Mouse (Mus musculus) kidney, postnatal 0 days (tissue): Measurements from ENCODE around the gene Cdca7l. TPM values are rescaled to one million over a fixed set of nuclear protein-coding genes. Genes with fewer than 3 reads are reported as not detected.
A peak's percentile ranks its signal among the peaks of the same experiment; 100 is the strongest.

Experiments used
- ATAC-seq: fragments of 200-750 bp; cut with Nextera tagmentation; replicated peaks from 2 replicates; pipeline ENCODE4 v1.8.0; 2017; ENCODE audit warnings: low read depth, moderate number of reproducible peaks, moderate TSS enrichment, moderate library complexity; ENCODE audit not compliant: low FRiP score
- DNase-seq: peaks from one replicate; pipeline ENCODE4 v3.0.0-alpha.2; 2016; ENCODE audit warnings: low spot score
- H3K27ac ChIP-seq: fragments of 300-500 bp; sonication (generic); 2 replicates; pipeline ENCODE4 v1.5.1; 2014; ENCODE audit warnings: mild to moderate bottlenecking
- H3K27me3 ChIP-seq: fragments of 300-500 bp; sonication (generic); 2 replicates; pipeline ENCODE4 v1.6.1; 2014; ENCODE audit warnings: low read length, mixed read lengths; ENCODE audit not compliant: insufficient read depth
- H3K36me3 ChIP-seq: fragments of 300-500 bp; sonication (generic); 2 replicates; pipeline ENCODE4 v1.6.1; 2014; ENCODE audit warnings: low read length, mixed read lengths; ENCODE audit not compliant: insufficient read depth
- H3K4me1 ChIP-seq: fragments of 300-500 bp; sonication (generic); replicated peaks from 2 replicates; pipeline ENCODE4 v1.6.1; 2014; ENCODE audit warnings: antibody characterized with exemption, low read length, mixed read lengths; ENCODE audit not compliant: insufficient read depth
- H3K4me2 ChIP-seq: fragments of 300-500 bp; sonication (generic); 2 replicates; pipeline ENCODE4 v1.6.1; 2014; ENCODE audit warnings: mild to moderate bottlenecking, low read length, moderate library complexity, mixed read lengths
- H3K4me3 ChIP-seq: fragments of 300-500 bp; sonication (generic); replicated peaks from 2 replicates; pipeline ENCODE4 v1.5.1; 2014; ENCODE audit warnings: low read depth, low read length
- H3K9ac ChIP-seq: fragments of 300-500 bp; sonication (generic); 2 replicates; pipeline ENCODE4 v1.6.1; 2014; ENCODE audit warnings: low read depth, low read length
- H3K9me3 ChIP-seq: fragments of 300-500 bp; sonication (generic); replicated peaks from 2 replicates; pipeline ENCODE4 v1.6.1; 2016; ENCODE audit warnings: low read length, inconsistent platforms, mixed read lengths
- CTCF ChIP-seq: IDR thresholded peaks from 2 replicates; pipeline ENCODE4 v1.5.1; 2016; ENCODE audit warnings: antibody characterized with exemption, low read depth, mild to moderate bottlenecking, moderate library complexity
- WGBS: fragments of 180-500 bp; shearing (Covaris S2); extraction: QIAGEN DNeasy Blood & Tissue Kit; methylation state at CpG from one replicate; pipeline ENCODE4 v1.1.7; 2014; 5-methylcytosine and 5-hydroxymethylcytosine counted together
- polyA plus RNA-seq: library from polyadenylated mRNA; unstranded; fragments of >200 nt; fragmentation: Nextera tagmentation; extraction: Ambion mirVana; gene quantifications from 2 replicates; pipeline ENCODE4 v1.2.1, GENCODE M21; 2015

The Cdca7l gene
- polyA plus RNA-seq, 1 experiment from 2014 or later = 34.8 TPM

- Histone ChIP-seq H3K9ac (no peak overlapping the region), H3K9me3 (no peaks in the 10 kb centered on the region), H3K4me1 (peaks cover 3% of the 10 kb centered on the region; the same call in 1 of the 2 replicates), H3K4me3 (no peak overlapping the region), H3K27me3 (no peaks in the 10 kb centered on the region), H3K27ac (no peak overlapping the region), H3K4me2 (no peak overlapping the region), H3K36me3 (no peaks in the 10 kb centered on the region)
- TF ChIP-seq CTCF = no peak
- 81% methylated on average over 1 of the region's 1 CpGs for WGBS
- no peak for DNase-seq
- ATAC-seq = no peak
Measured at GRCm38 (mm10) chr12:117840705-117841104, 36.6 kb downstream of the Cdca7l start.

- no peak overlapping the region for H3K9ac ChIP-seq
- no peaks in the 10 kb centered on the region for H3K36me3 ChIP-seq
- no peaks in the 10 kb centered on the region for H3K9me3 ChIP-seq
- no peak overlapping the region; the same call in 1 of the 2 replicates for H3K4me3 ChIP-seq
- H3K27ac ChIP-seq = no peak overlapping the region
- H3K27me3 ChIP-seq = no peaks in the 10 kb centered on the region
- DNase-seq (no peak), ATAC-seq (no peak)
- H3K4me1 ChIP-seq = peaks cover 3% of the 10 kb centered on the region; the same call in 1 of the 2 replicates
- no peak overlapping the region for H3K4me2 ChIP-seq
- 78% methylated on average over 1 of the region's 1 CpGs for WGBS
- no peak for TF ChIP-seq CTCF
Measured at GRCm38 (mm10) chr12:117842676-117843075, 38.6 kb downstream of the Cdca7l start.

DNA sequence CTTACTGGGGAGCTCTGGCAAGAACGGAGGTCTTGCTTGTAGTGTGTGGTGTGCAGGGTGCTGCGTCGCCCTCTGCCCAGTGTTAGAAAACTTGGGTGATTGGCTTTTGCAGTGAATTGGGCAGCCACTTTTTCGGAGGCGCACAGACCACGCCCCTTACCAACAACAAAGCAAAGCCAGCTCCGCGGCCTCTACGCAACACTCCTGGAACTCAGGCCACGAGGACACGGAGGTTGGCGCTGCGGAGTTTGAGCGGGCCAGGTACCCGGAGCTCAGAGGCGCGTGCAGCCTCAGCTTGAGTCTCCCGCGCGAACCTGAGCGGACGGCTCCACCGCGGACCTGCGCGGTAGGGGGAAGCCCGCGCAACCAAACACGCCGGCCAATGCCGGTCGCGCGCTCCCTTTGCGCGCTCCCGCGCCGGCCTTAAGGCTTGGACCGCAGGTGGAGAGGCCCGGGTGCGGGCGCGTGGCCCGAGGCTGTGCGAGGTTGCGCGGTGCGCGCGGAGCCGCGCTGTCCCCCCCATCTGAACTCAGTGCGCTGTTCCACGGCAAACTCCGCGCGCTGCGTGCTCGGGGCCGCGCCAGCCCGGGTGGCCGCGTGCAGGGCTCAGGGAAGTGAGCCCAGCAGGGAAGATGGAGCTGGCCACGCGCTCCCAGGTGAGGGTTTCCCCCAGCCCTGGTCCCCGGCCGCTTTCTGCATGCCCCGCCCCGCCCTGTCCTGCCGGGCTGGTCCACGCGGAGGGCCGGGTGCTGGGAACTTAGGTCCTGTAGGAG lies 39.4 kb downstream of the Cdca7l start:
- Histone ChIP-seq H3K9ac (peak overlapping the region; percentile 87), H3K4me1 (peaks cover 3% of the 10 kb centered on the region; the same call in 1 of the 2 replicates), H3K27me3 (no peaks in the 10 kb centered on the region), H3K9me3 (no peaks in the 10 kb centered on the region), H3K4me2 (peak overlapping the region; percentile 96), H3K4me3 (peak overlapping the region; percentile 76), H3K27ac (peak overlapping the region; percentile 64), H3K36me3 (no peaks in the 10 kb centered on the region)
- WGBS = under 1% methylated on average over 74 of the region's 75 CpGs
- ATAC-seq (peak; percentile 92), DNase-seq (peak; percentile 61)
- TF ChIP-seq CTCF = no peak

DNA sequence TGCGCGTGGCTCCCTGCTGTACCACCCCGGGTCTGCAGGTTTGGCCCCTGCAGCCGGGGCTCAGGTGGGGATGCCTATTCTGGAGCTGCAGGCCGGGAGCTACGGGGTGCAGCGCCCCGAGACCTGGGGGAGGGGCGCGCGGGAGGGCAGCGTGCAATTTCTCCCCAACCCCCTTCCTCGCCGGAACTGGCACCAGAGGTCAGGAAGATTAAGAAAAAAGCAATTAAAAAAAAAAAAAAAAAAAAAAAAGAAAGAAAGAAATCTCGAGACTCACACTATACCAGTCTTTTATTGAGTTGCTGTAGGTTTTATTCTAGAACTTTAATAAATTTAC lies 40.0 kb downstream of the Cdca7l start:
- H3K9me3 ChIP-seq = no peaks in the 10 kb centered on the region
- peak overlapping the region; percentile 87 for H3K9ac ChIP-seq
- peaks cover 3% of the 10 kb centered on the region; the same call in 1 of the 2 replicates for H3K4me1 ChIP-seq
- no peak for ATAC-seq
- TF ChIP-seq CTCF = no peak
- peak overlapping the region; percentile 76 for H3K4me3 ChIP-seq
- WGBS = under 1% methylated on average over 15 of the region's 15 CpGs
- H3K27me3 ChIP-seq = no peaks in the 10 kb centered on the region
- peak overlapping the region; percentile 64; the same call in 1 of the 2 replicates for H3K27ac ChIP-seq
- H3K4me2 ChIP-seq = peak overlapping the region; percentile 96
- H3K36me3 ChIP-seq = no peaks in the 10 kb centered on the region
- no peak for DNase-seq

DNA sequence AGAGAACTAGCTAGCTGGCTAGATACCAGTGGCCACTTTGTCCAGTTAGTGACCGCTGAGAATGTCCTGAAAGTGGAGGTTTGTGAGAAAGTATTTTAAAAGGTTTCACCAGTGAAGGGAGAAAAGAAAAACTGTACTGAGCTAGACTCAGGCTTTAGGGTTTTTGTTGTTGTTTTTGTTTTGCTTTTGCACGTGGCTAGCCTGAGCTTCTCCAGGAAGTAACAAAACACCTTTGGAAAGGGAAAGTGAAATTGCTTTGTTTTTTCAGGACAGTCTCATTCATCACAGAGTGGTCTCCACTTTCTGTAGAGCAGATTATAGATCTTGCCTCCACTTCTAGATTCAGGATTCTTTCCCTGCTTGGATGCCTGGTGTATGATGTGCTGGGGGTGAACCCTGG lies 40.8 kb downstream of the Cdca7l start:
- whole genome bisulfite sequencing = 32% methylated on average over 2 of the region's 2 CpGs
- Histone ChIP-seq H3K4me3 (peak overlapping the region; percentile 76; the same call in 1 of the 2 replicates), H3K9ac (no peak overlapping the region), H3K4me2 (peak overlapping the region; percentile 96), H3K27ac (no peak overlapping the region), H3K4me1 (peaks cover 3% of the 10 kb centered on the region; the same call in 1 of the 2 replicates), H3K36me3 (no peaks in the 10 kb centered on the region), H3K27me3 (no peaks in the 10 kb centered on the region), H3K9me3 (no peaks in the 10 kb centered on the region)
- ATAC-seq (no peak), DNase-seq (no peak)
- TF ChIP-seq CTCF = no peak

GRCm38 (mm10) chr12:117848621-117849020 lies 44.5 kb downstream of the Cdca7l start:
- 93% methylated on average over 6 of the region's 6 CpGs for WGBS
- no peak for TF ChIP-seq CTCF
- no peak for ATAC-seq

More at GRCm38 (mm10) chr12:117848621-117849020, 44.5 kb downstream of the Cdca7l start:
- DNase-seq = no peak
- no peak overlapping the region for H3K9ac ChIP-seq
- no peaks in the 10 kb centered on the region for H3K9me3 ChIP-seq
- H3K27ac ChIP-seq = no peak overlapping the region
- H3K4me2 ChIP-seq = no peak overlapping the region
- H3K36me3 ChIP-seq = no peaks in the 10 kb centered on the region
- H3K4me1 ChIP-seq = 0 out of 2 replicates have a peak, but pooled peaks cover 3% of the 10 kb centered on the region
- H3K4me3 ChIP-seq = no peak overlapping the region
- H3K27me3 ChIP-seq = no peaks in the 10 kb centered on the region
